7 mouse cellular contexts compared by ENCODE assay signal in the genomic region with DNA sequence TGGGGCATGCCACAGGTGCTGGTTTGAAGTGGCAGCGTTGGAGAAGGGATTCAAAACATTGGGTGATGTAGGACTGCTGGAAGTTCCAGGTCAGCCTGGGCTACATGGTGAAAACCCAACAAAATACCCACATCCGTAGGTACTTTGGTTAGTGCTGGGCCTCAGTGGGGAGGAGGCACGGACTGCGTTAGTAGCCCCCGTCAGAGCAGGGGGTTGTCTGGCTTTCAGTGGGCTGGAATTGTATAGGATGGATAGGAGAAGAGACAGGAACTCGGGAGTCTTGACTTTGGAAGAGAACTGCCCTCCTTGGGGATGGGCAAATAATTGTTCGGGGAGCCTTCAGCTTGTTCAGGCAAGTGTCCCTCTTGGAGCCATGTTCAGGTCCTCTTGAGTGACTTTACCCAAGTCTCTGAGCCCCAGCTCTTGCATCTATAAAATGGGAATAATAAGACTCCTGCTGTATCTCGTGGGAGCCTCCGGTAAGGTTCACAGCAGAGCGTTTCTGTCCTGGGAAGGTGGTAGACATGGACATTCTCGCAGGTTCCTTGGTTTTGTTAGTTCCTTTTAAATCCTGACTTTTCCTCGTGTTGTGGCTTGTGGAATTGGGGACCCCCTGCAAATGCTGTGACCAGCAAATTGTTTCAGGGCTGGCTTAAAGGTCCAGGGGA. TPM values are rescaled to one million over a fixed set of nuclear protein-coding genes. Genes with fewer than 3 reads are reported as not detected.
DNase-seq lines count a peak whose midpoint lies in the region; ATAC-seq and TF ChIP-seq lines count a peak whose summit lies in the region.

No protein-coding gene starts in this region.

- peak overlapping the region; percentile 98 for H3K9ac ChIP-seq in limb, embryonic 15.5 days
- peak overlapping the region; percentile 100 for H3K9ac ChIP-seq in stomach, embryonic 16.5 days (ENCODE audit: low read length)

- peak overlapping the region; percentile 96 for H3K4me3 ChIP-seq in spleen, adult 2 months (ENCODE audit: extremely low read depth, insufficient read depth, insufficient read length)
- H3K4me3 ChIP-seq in forebrain, embryonic 10.5 days, result peak overlapping the region; percentile 97
- peak overlapping the region; percentile 79 for H3K4me3 ChIP-seq in limb, embryonic 15.5 days
- peak overlapping the region; percentile 94 for H3K4me3 ChIP-seq in stomach, embryonic 16.5 days (replicated peaks; ENCODE audit: low read length)

- ATAC-seq in limb, embryonic 15.5 days (ENCODE audit: insufficient number of reproducible peaks, low FRiP score, low TSS enrichment, low read depth), result no peak
- ATAC-seq in stomach, embryonic 16.5 days (ENCODE audit: insufficient read depth, low FRiP score), result no peak

- no peaks in the 10 kb centered on the region for H3K27me3 ChIP-seq in spleen, adult 2 months (ENCODE audit: control insufficient read depth, insufficient read depth, low read length)
- no peaks in the 10 kb centered on the region for H3K27me3 ChIP-seq in forebrain, embryonic 10.5 days (ENCODE audit: poor library complexity, severe bottlenecking)
- no peaks in the 10 kb centered on the region for H3K27me3 ChIP-seq in limb, embryonic 15.5 days
- H3K27me3 ChIP-seq in stomach, embryonic 16.5 days (ENCODE audit: control insufficient read depth, insufficient read depth, low read length), result no peaks in the 10 kb centered on the region

- TF ChIP-seq CTCF in spleen, adult 2 months (IDR thresholded peaks at IDR 0.05; ENCODE audit: extremely low read depth, insufficient read depth, insufficient read length, insufficient replicate concordance), result no peak

- H3K9me3 ChIP-seq in forebrain, embryonic 10.5 days, result no peaks in the 10 kb centered on the region
- no peaks in the 10 kb centered on the region for H3K9me3 ChIP-seq in limb, embryonic 15.5 days
- H3K9me3 ChIP-seq in stomach, embryonic 16.5 days (replicated peaks; ENCODE audit: control insufficient read depth, low read length), result no peaks in the 10 kb centered on the region

- 24% methylated on average over 12 of the region's 12 CpGs for WGBS in spleen, adult 2 months
- 23% methylated on average over 12 of the region's 12 CpGs for WGBS in forebrain, embryonic 10.5 days
- 12% methylated on average over 12 of the region's 12 CpGs for WGBS in limb, embryonic 15.5 days
- WGBS in stomach, embryonic 16.5 days, result 12% methylated on average over 12 of the region's 12 CpGs

- no peak for DNase-seq in spleen, adult 2 months (ENCODE audit: low read depth in 1 of 2, low spot score in 2 of 2)
- no peak for DNase-seq in spleen, postnatal 14 days (ENCODE audit: low spot score in 2 of 2)
- DNase-seq in forebrain, embryonic 10.5 days (ENCODE audit: extremely low spot score, low spot score), result no peak
- DNase-seq in cerebellum, postnatal 36 days, result no peak
- no peak for DNase-seq in cerebellum, postnatal 25 days

- H3K4me1 ChIP-seq in spleen, adult 2 months (ENCODE audit: control insufficient read depth, insufficient read depth, insufficient read length), result peaks cover 33% of the 10 kb centered on the region; the same call in 1 of the 2 replicates
- peaks cover 67% of the 10 kb centered on the region for H3K4me1 ChIP-seq in forebrain, embryonic 10.5 days
- H3K4me1 ChIP-seq in limb, embryonic 15.5 days, result peaks cover 59% of the 10 kb centered on the region
- H3K4me1 ChIP-seq in stomach, embryonic 16.5 days (ENCODE audit: control insufficient read depth, insufficient read depth, low read length), result peaks cover 52% of the 10 kb centered on the region

- H3K27ac ChIP-seq in spleen, adult 2 months (ENCODE audit: insufficient read depth, low read length), result peak overlapping the region; percentile 99
- H3K27ac ChIP-seq in forebrain, embryonic 10.5 days, result peak overlapping the region; percentile 100
- H3K27ac ChIP-seq in limb, embryonic 15.5 days, result peak overlapping the region; percentile 98
- H3K27ac ChIP-seq in stomach, embryonic 16.5 days (ENCODE audit: low read length), result peak overlapping the region; percentile 99

- peak overlapping the region; percentile 82 for H3K4me2 ChIP-seq in limb, embryonic 15.5 days
- H3K4me2 ChIP-seq in stomach, embryonic 16.5 days (ENCODE audit: low read depth, low read length), result peak overlapping the region; percentile 92

- TF ChIP-seq POLR2A in spleen, adult 2 months (IDR thresholded peaks at IDR 0.05; ENCODE audit: low read depth, low read length), result no peak

- no peaks in the 10 kb centered on the region for H3K36me3 ChIP-seq in spleen, adult 2 months (ENCODE audit: control insufficient read depth, insufficient read depth, low read length)
- H3K36me3 ChIP-seq in forebrain, embryonic 10.5 days (replicated peaks), result peaks cover 6% of the 10 kb centered on the region; the same call in 1 of the 2 replicates
- H3K36me3 ChIP-seq in limb, embryonic 15.5 days, result no peaks in the 10 kb centered on the region
- no peaks in the 10 kb centered on the region for H3K36me3 ChIP-seq in stomach, embryonic 16.5 days (ENCODE audit: control insufficient read depth, insufficient read depth, low read length)

RNA-seq across cellular contexts. Expression of a gene that starts 1.6 kb away (rescaled TPM):
- 35.1 and 46.5 TPM in 2 replicates for polyA plus RNA-seq in spleen, adult 2 months (2012; rRNA removed)
- polyA plus RNA-seq in forebrain, embryonic 10.5 days (2016; fragmentation: Nextera tagmentation; extraction: Ambion mirVana), result 48.2 and 50.1 TPM in 2 replicates
- 40.8 and 44.8 TPM in 2 replicates for polyA plus RNA-seq in limb, embryonic 15.5 days (2015; fragmentation: Nextera tagmentation; extraction: Ambion mirVana)
- polyA plus RNA-seq in stomach, embryonic 16.5 days (2015; fragmentation: Nextera tagmentation; extraction: Ambion mirVana), result 22.7 and 27.3 TPM in 2 replicates

RNA-seq across cellular contexts. Expression of a gene that starts 57.2 kb away (rescaled TPM):
- 2.6 and 4.6 TPM in 2 replicates for polyA plus RNA-seq in spleen, adult 2 months (2012; rRNA removed)
- 4.8 and 5.3 TPM in 2 replicates for polyA plus RNA-seq in forebrain, embryonic 10.5 days (2016; fragmentation: Nextera tagmentation; extraction: Ambion mirVana)
- 7.2 and 11.3 TPM in 2 replicates for polyA plus RNA-seq in limb, embryonic 15.5 days (2015; fragmentation: Nextera tagmentation; extraction: Ambion mirVana)
- polyA plus RNA-seq in stomach, embryonic 16.5 days (2015; fragmentation: Nextera tagmentation; extraction: Ambion mirVana), result 4.6 and 5.7 TPM in 2 replicates
